Mouse (Mus musculus): ENCODE data around the gene Hist1h4k.
"Not testable (repeated sequence)": the region's sequence is repeated elsewhere in the genome, so short reads cannot be mapped to it uniquely, and the experiment has no call there.

Hist1h4k gene
- long read RNA-seq, experiment 1, result 0 reads
- long read RNA-seq, experiment 2, result 0 reads

- intact Hi-C loops (cut with DNase I), result not testable (repeated sequence)
Observed at GRCm38 (mm10) chr13:21750159-21751017, at the start of gene Hist1h4k. Gene Hist1h4k (minus strand): TSS chr13:21750505.

GRCm38 (mm10) chr13:21797163-21797562 is 46.9 kb upstream of the Hist1h4k start:
- intact Hi-C loops (cut with DNase I), result not testable (repeated sequence)

- intact Hi-C loops (cut with DNase I), result no loop called here
Observed at GRCm38 (mm10) chr13:21795584-21795983, 45.3 kb upstream of the Hist1h4k start.

- intact Hi-C loops (cut with DNase I), result no loop called here
Observed at GRCm38 (mm10) chr13:21790601-21791283, 40.4 kb upstream of the Hist1h4k start.

GRCm38 (mm10) chr13:21789925-21790324 is 39.6 kb upstream of the Hist1h4k start:
- intact Hi-C loops (cut with DNase I), result no loop called here

DNA sequence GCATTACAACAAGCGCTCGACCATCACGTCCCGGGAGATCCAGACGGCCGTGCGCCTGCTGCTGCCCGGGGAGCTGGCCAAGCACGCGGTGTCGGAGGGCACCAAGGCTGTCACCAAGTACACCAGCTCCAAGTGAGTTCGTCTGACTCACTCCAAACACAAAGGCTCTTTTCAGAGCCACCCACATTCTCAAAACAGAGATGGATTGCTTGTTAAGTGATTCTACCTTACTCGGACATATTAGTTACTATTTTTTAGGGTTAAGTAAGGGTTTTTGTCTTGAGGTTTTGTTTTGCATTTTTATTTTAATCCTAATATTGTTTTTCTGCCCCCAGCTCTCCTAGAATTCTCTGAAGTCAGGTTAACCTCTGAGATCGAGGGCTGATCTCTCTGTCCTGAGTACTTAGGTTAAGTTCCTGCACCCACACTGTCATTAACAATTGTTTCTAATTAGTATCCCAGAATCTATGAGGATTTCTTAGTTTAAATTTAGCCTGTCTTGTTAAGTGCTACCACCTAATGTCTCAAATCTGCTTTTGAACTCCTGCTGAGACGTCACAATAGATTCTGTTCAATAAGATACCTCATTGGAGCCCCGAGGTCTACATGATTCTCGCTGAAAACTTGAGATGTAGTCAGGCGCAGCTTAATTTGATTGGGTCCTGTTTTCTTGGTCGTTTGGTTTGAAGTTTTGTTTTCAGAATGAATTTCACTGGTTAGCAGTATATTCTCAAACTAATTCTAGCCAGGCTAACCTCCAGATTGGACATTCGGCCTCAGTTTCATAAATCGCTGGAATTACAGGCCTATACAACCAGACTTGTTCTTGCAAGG is 37.7 kb upstream of the Hist1h4k start:
- intact Hi-C loops (cut with DNase I), result no loop called here

DNA sequence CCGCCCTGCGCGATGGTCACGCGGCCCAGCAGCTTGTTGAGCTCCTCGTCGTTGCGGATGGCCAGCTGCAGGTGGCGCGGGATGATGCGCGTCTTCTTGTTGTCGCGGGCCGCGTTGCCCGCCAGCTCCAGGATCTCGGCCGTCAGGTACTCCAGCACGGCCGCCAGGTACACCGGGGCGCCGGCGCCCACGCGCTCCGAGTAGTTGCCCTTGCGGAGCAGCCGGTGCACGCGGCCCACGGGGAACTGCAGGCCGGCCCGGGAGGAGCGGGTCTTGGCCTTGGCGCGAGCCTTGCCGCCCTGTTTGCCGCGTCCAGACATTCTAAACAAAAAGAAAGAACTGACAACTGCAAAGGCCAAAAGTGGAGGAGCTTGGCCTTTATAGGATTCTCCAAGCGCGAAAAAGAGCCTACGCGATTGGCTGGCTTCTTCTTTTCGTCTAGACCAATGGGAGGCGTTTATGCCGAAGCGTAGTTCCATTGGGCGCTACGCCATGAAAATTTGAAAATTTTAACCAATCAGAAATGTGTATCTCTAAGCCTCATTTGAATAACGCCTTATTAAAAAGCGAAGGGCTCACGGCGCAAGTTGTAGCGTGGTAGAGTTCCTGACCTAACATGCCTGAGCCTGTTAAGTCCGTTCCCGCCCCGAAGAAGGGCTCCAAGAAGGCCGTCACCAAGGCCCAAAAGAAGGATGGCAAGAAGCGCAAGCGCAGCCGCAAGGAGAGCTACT is 36.8 kb upstream of the Hist1h4k start, which contains the start of the genes Hist1h2an and Hist1h2bp:
TSS of gene Hist1h2an (minus strand) at position 320 of the 731 bp plus-strand sequence.
TSS of gene Hist1h2bp (plus strand) at position 563 of the 731 bp plus-strand sequence.
- intact Hi-C loops (cut with DNase I), result not testable (repeated sequence)

DNA sequence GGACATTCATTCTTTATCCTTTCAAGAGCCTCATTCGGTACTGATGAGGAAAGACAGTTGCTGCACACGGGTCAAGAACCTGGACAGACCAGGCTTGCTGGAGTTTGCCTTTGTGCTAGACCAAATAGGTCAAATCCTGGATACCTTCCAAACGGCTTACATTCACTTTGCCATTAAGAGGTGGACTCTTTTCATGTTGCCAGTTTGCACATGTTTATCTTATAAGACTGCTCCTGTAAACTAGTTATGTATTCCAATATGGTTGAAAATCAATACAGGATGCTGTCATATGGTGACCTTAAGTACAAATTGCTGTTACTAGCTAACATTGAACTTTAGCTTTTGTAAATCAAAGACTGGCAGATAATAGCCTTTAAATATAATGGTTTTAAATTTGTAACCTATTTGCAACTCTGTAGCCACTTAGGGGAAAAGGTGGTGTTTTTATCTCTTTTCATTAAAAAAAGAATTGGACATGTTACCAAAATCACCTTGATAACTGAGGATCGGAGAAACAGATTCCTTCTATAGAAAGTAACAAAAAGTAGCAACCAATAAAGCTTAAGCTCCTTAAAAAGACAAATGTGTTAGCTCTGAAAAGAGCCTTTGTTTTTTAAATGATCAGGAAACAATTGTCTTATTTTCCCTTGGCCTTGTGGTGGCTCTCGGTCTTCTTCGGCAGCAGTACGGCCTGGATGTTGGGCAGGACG is 36.0 kb upstream of the Hist1h4k start:
- intact Hi-C loops (cut with DNase I), result no loop called here

DNA sequence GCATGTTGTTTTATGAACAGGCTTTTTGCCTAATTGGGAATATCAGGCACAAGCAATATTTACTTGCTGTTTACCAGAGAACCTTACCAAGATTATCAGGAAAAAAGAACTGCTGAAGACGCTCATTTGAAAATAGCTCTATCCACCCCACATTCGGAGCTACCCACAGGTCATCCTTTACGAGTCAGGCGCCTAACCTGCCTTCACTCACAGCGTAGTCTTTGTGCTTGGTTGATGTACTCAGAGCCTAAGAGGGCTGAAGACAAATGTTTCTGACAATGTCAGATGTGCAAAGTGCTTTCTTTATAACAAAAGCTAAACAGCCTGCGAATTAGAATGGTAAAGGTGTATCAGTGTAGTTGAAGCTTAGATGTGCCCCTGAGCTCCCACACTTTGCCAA is 34.0 kb upstream of the Hist1h4k start:
- intact Hi-C loops (cut with DNase I), result no loop called here

DNA sequence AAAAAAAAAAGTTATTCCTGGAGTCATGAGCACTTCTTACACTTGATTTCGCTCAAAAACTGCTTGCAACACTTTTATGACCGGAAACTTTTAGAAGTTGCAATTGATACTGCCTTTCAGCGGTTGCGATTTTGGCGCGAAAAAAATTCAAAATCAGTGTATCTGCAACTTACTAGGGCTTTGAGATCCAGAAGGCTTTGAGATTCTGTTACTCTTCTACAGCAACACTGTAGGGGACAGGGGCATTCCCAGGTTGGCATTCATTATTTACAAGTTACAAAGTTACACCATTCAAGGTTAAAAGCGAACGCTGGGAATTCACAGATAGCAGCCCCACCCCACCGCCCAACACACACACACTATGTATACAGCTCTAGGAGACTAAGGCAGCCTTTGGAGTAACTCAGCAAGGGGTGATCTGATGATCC is 33.4 kb upstream of the Hist1h4k start:
- intact Hi-C loops (cut with DNase I), result no loop called here

DNA sequence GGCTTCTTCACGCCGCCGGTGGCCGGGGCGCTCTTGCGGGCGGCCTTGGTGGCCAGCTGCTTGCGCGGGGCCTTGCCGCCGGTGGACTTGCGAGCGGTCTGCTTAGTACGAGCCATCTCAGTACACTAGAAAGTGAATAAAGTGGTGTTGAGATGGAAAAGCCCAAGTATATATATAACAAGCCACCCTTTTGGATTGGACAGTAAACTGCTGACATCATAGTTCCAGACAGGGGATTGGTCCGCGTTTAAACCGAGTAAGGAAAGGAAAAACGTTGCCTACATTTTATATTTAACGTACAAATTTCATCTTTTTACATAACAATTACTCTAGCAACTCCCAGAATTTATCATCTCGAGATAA is 32.9 kb upstream of the Hist1h4k start, which contains the start of gene Hist1h3i:
TSS of gene Hist1h3i (minus strand) at position 116 of the 363 bp plus-strand sequence.
- intact Hi-C loops (cut with DNase I), result no loop called here

- intact Hi-C loops (cut with DNase I), result not testable (repeated sequence)
Observed at GRCm38 (mm10) chr13:21782361-21783254, 32.3 kb upstream of the Hist1h4k start.

DNA sequence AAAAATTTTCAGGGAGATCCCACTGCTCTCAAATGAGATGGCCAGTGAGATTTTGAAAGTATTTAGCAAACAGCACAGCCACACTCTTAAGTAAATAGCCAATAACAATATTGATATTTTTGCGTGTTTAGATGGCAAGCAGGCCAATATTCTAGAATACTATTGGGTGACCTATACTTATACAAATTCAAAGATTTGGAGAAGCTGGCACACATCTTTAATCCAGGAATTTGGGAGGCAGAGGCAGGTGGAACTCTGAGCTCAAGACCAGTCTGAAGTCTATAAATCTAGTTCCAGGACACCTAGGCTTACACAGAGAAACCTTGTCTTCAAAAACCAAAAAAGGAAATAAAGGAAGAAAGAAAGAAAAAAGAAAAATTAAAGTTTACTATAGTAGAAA is 31.3 kb upstream of the Hist1h4k start:
- intact Hi-C loops (cut with DNase I), result no loop called here

GRCm38 (mm10) chr13:21781021-21781555 is 30.8 kb upstream of the Hist1h4k start:
- intact Hi-C loops (cut with DNase I), result no loop called here

DNA sequence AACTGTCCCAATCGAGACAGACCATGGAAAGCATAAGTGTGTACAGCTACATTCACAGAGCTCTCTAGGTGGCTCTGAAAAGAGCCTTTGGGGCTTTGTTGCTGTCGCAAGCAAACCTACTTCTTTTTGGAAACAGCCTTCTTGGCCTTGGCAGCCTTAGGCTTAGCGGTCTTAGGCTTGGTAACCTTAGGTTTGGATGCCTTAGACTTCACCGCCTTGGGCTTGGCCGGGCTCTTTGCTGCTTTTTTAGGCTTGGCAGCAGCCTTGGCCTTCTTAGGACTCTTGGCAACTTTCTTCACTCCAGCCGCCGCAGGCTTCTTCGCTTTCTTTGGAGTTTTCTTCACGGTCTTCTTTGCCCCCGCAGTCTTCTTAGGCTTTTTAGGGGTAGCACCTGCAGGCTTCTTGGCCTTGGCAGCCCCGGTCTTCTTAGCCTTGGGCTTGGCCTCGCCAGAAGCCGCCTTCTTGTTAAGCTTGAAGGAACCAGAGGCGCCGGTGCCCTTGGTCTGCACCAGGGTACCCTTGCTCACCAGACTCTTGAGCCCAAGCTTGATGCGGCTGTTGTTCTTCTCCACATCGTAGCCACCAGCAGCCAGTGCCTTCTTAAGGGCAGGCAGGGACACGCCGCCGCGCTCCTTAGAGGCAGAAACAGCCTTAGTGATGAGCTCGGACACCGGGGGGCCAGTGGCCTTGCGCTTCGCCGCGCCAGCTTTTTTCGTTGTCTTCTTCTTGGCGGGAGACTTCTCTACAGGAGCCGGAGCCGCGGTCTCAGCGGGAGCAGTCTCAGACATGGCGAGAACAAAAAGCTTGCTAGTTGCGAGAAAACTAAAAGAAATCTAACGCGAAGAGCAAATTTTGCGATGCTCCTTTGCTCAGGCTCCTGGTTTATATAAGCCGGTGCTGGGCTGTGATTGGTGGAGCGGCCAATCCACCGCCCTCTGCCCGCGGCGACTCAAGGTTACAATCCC is 29.7 kb upstream of the Hist1h4k start, which contains the start of gene Hist1h1b:
TSS of gene Hist1h1b (minus strand) at position 859 of the 965 bp plus-strand sequence.
- intact Hi-C loops (cut with DNase I), result no loop called here

- intact Hi-C loops (cut with DNase I), result no loop called here
Observed at GRCm38 (mm10) chr13:21778814-21779766, 28.8 kb upstream of the Hist1h4k start.
